Mouse (Mus musculus): Measurements from ENCODE around the gene Begain. TPM values are rescaled to one million over a fixed set of nuclear protein-coding genes. Genes with fewer than 3 reads are reported as not detected.
A peak's percentile ranks its signal among the peaks of the same experiment; 100 is the strongest.

Gene Begain
- 5.7 and 6.2 TPM in 2 replicates for polyA plus RNA-seq (2014; fragmentation: Nextera tagmentation; extraction: Ambion mirVana)

- H3K27ac ChIP-seq (ENCODE audit: low read depth, low read length), result 0 out of 2 replicates have a peak within 1 kb of the TSS, but pooled peaks have one; percentile 42
- H3K36me3 ChIP-seq (ENCODE audit: control insufficient read depth, insufficient read depth, low read length), result no peaks in the 10 kb centered on the region
- 0 out of 2 replicates have a peak, but pooled peaks cover 10% of the 10 kb centered on the region for H3K4me1 ChIP-seq (ENCODE audit: control insufficient read depth, insufficient read depth, low read length)
- no peaks in the 10 kb centered on the region for H3K9me3 ChIP-seq (ENCODE audit: control insufficient read depth, low read length)
- peaks cover 6% of the 10 kb centered on the region; the same call in 1 of the 2 replicates for H3K27me3 ChIP-seq (ENCODE audit: control insufficient read depth, insufficient read depth, low read length)
- peak within 1 kb of the TSS; percentile 51 for H3K4me3 ChIP-seq (ENCODE audit: low read length)
- H3K9ac ChIP-seq (ENCODE audit: low read depth, low read length), result peak within 1 kb of the TSS; percentile 79
- peak within 1 kb of the TSS; percentile 96 for H3K4me2 ChIP-seq (replicated peaks; ENCODE audit: low read depth, low read length)
- peak; percentile 59 for ATAC-seq (ENCODE audit: low FRiP score, low TSS enrichment)
- WGBS, result 1% methylated on average over 29 of the region's 48 CpGs
These were observed at the start of gene Begain for GRCm38 (mm10) chr12:109068167-109068653. TSS of gene Begain (minus strand) at chr12:109068217.

DNA sequence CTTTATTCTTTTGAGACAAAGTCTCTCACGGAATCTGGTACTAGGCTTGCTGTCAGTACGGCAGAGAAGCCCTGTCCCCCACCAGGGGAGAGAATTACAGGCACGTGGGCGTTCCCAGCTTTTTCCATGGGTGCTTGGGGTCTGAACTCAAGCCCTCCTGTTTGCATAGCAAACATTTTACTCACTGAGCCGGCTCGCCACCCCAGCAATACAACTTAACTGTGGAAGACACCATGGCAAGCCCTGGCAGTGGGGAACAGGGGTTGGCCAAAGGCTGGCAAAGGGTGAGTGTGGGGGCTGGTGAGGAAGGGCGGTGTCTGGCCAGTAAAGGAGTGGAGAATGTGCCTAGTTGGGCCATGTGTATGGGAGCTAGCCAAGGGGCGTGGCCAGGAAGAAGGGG, 47.7 kb upstream of the Begain start:
- H3K9ac ChIP-seq (ENCODE audit: low read depth, low read length), result no peak overlapping the region
- H3K4me3 ChIP-seq (ENCODE audit: low read length), result no peak overlapping the region
- no peaks in the 10 kb centered on the region for H3K36me3 ChIP-seq (ENCODE audit: control insufficient read depth, insufficient read depth, low read length)
- H3K9me3 ChIP-seq (ENCODE audit: control insufficient read depth, low read length), result no peaks in the 10 kb centered on the region
- H3K4me2 ChIP-seq (replicated peaks; ENCODE audit: low read depth, low read length), result no peak overlapping the region
- no peak for ATAC-seq (ENCODE audit: low FRiP score, low TSS enrichment)
- no peak overlapping the region for H3K27ac ChIP-seq (ENCODE audit: low read depth, low read length)
- peaks cover 4% of the 10 kb centered on the region; the same call in 1 of the 2 replicates for H3K4me1 ChIP-seq (ENCODE audit: control insufficient read depth, insufficient read depth, low read length)
- H3K27me3 ChIP-seq (ENCODE audit: control insufficient read depth, insufficient read depth, low read length), result no peaks in the 10 kb centered on the region
- WGBS, result 67% methylated on average over 8 of the region's 8 CpGs

GRCm38 (mm10) chr12:109115161-109115560, 47.1 kb upstream of the Begain start:
- H3K27me3 ChIP-seq (ENCODE audit: control insufficient read depth, insufficient read depth, low read length), result no peaks in the 10 kb centered on the region
- H3K4me1 ChIP-seq (ENCODE audit: control insufficient read depth, insufficient read depth, low read length), result peaks cover 4% of the 10 kb centered on the region; the same call in 1 of the 2 replicates
- ATAC-seq (ENCODE audit: low FRiP score, low TSS enrichment), result no peak
- no peaks in the 10 kb centered on the region for H3K36me3 ChIP-seq (ENCODE audit: control insufficient read depth, insufficient read depth, low read length)
- H3K9me3 ChIP-seq (ENCODE audit: control insufficient read depth, low read length), result no peaks in the 10 kb centered on the region
- WGBS, result 61% methylated on average over 10 of the region's 10 CpGs
- no peak overlapping the region for H3K4me2 ChIP-seq (replicated peaks; ENCODE audit: low read depth, low read length)
- H3K27ac ChIP-seq (ENCODE audit: low read depth, low read length), result no peak overlapping the region
- H3K4me3 ChIP-seq (ENCODE audit: low read length), result no peak overlapping the region
- no peak overlapping the region for H3K9ac ChIP-seq (ENCODE audit: low read depth, low read length)

- 54% methylated on average over 10 of the region's 10 CpGs for WGBS
- ATAC-seq (ENCODE audit: low FRiP score, low TSS enrichment), result no peak; the same call in 1 of the 2 replicates
- H3K4me2 ChIP-seq (replicated peaks; ENCODE audit: low read depth, low read length), result no peak overlapping the region
These were observed 45.1 kb upstream of the Begain start for GRCm38 (mm10) chr12:109112996-109113592.

DNA sequence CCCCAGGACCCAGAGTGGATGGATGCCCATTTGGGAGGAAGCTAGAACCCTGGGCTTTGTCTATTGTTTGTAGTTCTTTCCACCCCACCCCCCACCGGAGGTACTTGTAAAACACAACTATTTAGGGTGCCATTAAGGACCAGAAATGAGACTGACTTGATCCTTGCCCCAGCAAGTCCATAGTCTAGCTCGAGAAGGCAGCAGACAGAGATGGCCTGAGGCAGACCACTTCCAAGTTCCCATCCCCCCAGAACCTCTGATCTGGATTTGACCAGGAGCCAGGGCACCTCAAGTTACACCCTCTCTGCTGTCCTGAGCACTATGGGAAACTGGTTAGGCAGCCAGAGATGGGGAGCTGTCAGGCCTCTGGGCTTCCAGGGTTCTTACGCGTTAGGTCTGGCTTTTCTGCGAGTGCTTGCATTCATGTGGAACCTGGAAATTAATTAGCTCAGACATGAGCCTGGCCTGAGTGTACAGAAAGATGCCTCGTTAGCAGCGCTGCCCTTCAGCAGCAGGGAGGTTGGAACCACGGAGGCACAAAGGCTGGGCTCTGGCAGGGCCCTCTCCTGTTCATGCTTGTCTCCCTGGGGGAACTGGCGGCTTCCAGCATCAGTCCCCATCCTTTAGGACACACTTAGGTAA, 44.5 kb upstream of the Begain start:
- peaks cover 4% of the 10 kb centered on the region; the same call in 1 of the 2 replicates for H3K4me1 ChIP-seq (ENCODE audit: control insufficient read depth, insufficient read depth, low read length)
- no peaks in the 10 kb centered on the region for H3K27me3 ChIP-seq (ENCODE audit: control insufficient read depth, insufficient read depth, low read length)
- H3K4me3 ChIP-seq (ENCODE audit: low read length), result no peak overlapping the region
- H3K9ac ChIP-seq (ENCODE audit: low read depth, low read length), result no peak overlapping the region
- 39% methylated on average over 9 of the region's 9 CpGs for WGBS
- no peaks in the 10 kb centered on the region for H3K9me3 ChIP-seq (ENCODE audit: control insufficient read depth, low read length)
- no peaks in the 10 kb centered on the region for H3K36me3 ChIP-seq (ENCODE audit: control insufficient read depth, insufficient read depth, low read length)
- 0 out of 2 replicates have a peak overlapping the region, but pooled peaks have one; percentile 24 for H3K27ac ChIP-seq (ENCODE audit: low read depth, low read length)
- H3K4me2 ChIP-seq (replicated peaks; ENCODE audit: low read depth, low read length), result no peak overlapping the region
- ATAC-seq (ENCODE audit: low FRiP score, low TSS enrichment), result peak; percentile 87

More at GRCm38 (mm10) chr12:109112996-109113592, 45.1 kb upstream of the Begain start:
- no peak overlapping the region for H3K9ac ChIP-seq (ENCODE audit: low read depth, low read length)
- H3K36me3 ChIP-seq (ENCODE audit: control insufficient read depth, insufficient read depth, low read length), result no peaks in the 10 kb centered on the region
- peaks cover 4% of the 10 kb centered on the region; the same call in 1 of the 2 replicates for H3K4me1 ChIP-seq (ENCODE audit: control insufficient read depth, insufficient read depth, low read length)
- no peaks in the 10 kb centered on the region for H3K9me3 ChIP-seq (ENCODE audit: control insufficient read depth, low read length)
- H3K27me3 ChIP-seq (ENCODE audit: control insufficient read depth, insufficient read depth, low read length), result no peaks in the 10 kb centered on the region
- no peak overlapping the region for H3K4me3 ChIP-seq (ENCODE audit: low read length)
- 0 out of 2 replicates have a peak overlapping the region, but pooled peaks have one; percentile 24 for H3K27ac ChIP-seq (ENCODE audit: low read depth, low read length)

GRCm38 (mm10) chr12:109108911-109109310, 40.9 kb upstream of the Begain start:
- ATAC-seq (ENCODE audit: low FRiP score, low TSS enrichment), result no peak
- Histone ChIP-seq H3K36me3 (ENCODE audit: control insufficient read depth, insufficient read depth, low read length) (no peaks in the 10 kb centered on the region), H3K27ac (ENCODE audit: low read depth, low read length) (no peak overlapping the region), H3K27me3 (ENCODE audit: control insufficient read depth, insufficient read depth, low read length) (no peaks in the 10 kb centered on the region), H3K4me3 (ENCODE audit: low read length) (no peak overlapping the region), H3K9me3 (ENCODE audit: control insufficient read depth, low read length) (no peaks in the 10 kb centered on the region), H3K4me1 (ENCODE audit: control insufficient read depth, insufficient read depth, low read length) (peaks cover 4% of the 10 kb centered on the region; the same call in 1 of the 2 replicates), H3K4me2 (replicated peaks; ENCODE audit: low read depth, low read length) (no peak overlapping the region), H3K9ac (ENCODE audit: low read depth, low read length) (no peak overlapping the region)
- WGBS, result 83% methylated on average over 13 of the region's 13 CpGs

GRCm38 (mm10) chr12:109100381-109100780, 32.4 kb upstream of the Begain start:
- H3K36me3 ChIP-seq (ENCODE audit: control insufficient read depth, insufficient read depth, low read length), result no peaks in the 10 kb centered on the region
- no peak overlapping the region for H3K9ac ChIP-seq (ENCODE audit: low read depth, low read length)
- H3K27me3 ChIP-seq (ENCODE audit: control insufficient read depth, insufficient read depth, low read length), result no peaks in the 10 kb centered on the region
- no peaks in the 10 kb centered on the region; the same call in 1 of the 2 replicates for H3K9me3 ChIP-seq (ENCODE audit: control insufficient read depth, low read length)
- H3K4me3 ChIP-seq (ENCODE audit: low read length), result no peak overlapping the region
- no peak overlapping the region for H3K4me2 ChIP-seq (replicated peaks; ENCODE audit: low read depth, low read length)
- ATAC-seq (ENCODE audit: low FRiP score, low TSS enrichment), result no peak
- H3K4me1 ChIP-seq (ENCODE audit: control insufficient read depth, insufficient read depth, low read length), result no peaks in the 10 kb centered on the region
- WGBS, result 93% methylated on average over 7 of the region's 7 CpGs
- no peak overlapping the region for H3K27ac ChIP-seq (ENCODE audit: low read depth, low read length)

DNA sequence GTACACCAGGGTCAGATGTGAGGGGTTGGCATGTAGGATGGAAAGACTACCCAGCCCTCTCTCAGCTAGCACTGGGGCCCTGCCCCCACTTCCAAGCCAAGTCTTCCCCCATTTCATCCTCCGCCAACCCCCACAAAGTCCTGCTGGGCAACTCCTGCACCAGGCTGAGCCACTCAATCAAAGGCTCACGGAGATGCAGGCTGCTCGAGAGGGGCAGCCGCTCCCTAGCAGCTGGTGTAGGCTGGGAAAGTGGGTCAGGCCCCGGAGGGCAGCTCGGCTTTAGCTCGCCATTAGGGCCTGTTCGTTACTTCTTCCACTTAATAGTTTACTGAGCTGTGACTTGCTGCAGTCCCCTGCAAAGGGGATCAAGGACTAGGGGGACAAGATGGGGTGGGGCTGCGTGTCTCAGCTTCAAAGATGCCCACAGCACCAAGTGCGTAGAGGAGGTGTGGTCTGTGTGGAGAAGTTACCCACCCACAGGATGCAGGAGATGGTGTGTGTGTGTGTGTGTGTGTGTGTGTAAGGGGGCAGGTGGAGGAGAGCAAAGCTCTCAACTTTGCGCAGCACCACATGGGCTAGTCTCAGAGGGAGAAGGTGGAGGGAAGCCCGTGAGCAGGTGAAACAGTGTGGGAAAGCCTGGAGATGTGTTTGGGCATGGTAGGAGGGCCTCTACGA, 22.6 kb upstream of the Begain start:
- Histone ChIP-seq H3K4me1 (ENCODE audit: control insufficient read depth, insufficient read depth, low read length) (no peaks in the 10 kb centered on the region), H3K27ac (ENCODE audit: low read depth, low read length) (no peak overlapping the region), H3K4me3 (ENCODE audit: low read length) (no peak overlapping the region), H3K27me3 (ENCODE audit: control insufficient read depth, insufficient read depth, low read length) (no peaks in the 10 kb centered on the region), H3K4me2 (replicated peaks; ENCODE audit: low read depth, low read length) (no peak overlapping the region), H3K9ac (ENCODE audit: low read depth, low read length) (no peak overlapping the region), H3K36me3 (ENCODE audit: control insufficient read depth, insufficient read depth, low read length) (no peaks in the 10 kb centered on the region), H3K9me3 (ENCODE audit: control insufficient read depth, low read length) (no peaks in the 10 kb centered on the region)
- peak; percentile 35; the same call in 1 of the 2 replicates for ATAC-seq (ENCODE audit: low FRiP score, low TSS enrichment)
- 58% methylated on average over 13 of the region's 13 CpGs for WGBS

Measured in kidney, embryonic 14.5 days (tissue).